Comparison of ENCODE assay signal across 2 mouse cellular contexts in the genomic region with DNA sequence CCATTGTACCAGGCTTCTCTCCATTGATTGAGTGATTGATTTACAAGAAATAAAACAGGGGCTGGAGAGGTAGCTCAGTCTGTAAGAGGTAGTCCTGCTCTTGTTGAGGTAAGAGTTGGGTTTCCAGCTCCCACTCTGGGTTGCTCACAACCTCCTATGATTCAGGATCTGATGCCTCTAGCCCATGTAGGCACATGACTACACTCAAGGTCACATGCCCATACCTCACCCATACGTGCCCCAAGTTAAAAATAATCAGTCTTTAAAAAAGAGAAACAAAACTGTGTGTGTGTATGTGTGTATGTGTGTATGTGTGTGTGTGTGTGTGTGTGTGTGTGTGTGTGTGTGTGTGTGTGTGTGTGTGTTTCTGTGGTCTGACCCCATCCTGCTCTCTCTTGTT.
TF ChIP-seq lines count a peak whose summit lies in the region.

No protein-coding gene starts in this region.

TF ChIP-seq in CH12.LX, 34 proteins besides CTCF, POLR2A, EP300 and RAD21:
- TF ChIP-seq BHLHE40 (IDR thresholded peaks at IDR 0.05; ENCODE audit: low read depth, low read length) (0 out of 2 replicates have a peak, but pooled peaks have one; percentile 37), CHD2 (IDR thresholded peaks at IDR 0.05; ENCODE audit: low read length) (no peak), TBP (conservative IDR thresholded peaks at IDR 0.05; ENCODE audit: low read depth, low read length) (no peak), E2F4 (IDR thresholded peaks at IDR 0.05; ENCODE audit: insufficient replicate concordance, low read depth, low read length) (no peak)

TF ChIP-seq in MEL, 35 proteins besides CTCF, POLR2A, EP300 and RAD21:
- TF ChIP-seq USF1 (IDR thresholded peaks at IDR 0.05; ENCODE audit: low read depth, low read length) (peak; percentile 80), USF2 (IDR thresholded peaks at IDR 0.05; ENCODE audit: borderline replicate concordance in 1 of 2, insufficient read depth in 1 of 2, low read depth in 1 of 2, low read length in 2 of 2) (0 out of 4 replicates have a peak, but pooled peaks of 1 of the 2 experiments have one; percentile 33), MAX (IDR thresholded peaks at IDR 0.05; ENCODE audit: low read length) (no peak)
